Mouse (Mus musculus): ENCODE data around the gene Tmsb15b2. TPM values are rescaled to one million over a fixed set of nuclear protein-coding genes. Genes with fewer than 3 reads are reported as not detected.

Gene Tmsb15b2
- total RNA-seq (2023), result 11.4 to 22.6 TPM (median 19.7 TPM) in 4 replicates

GRCm38 (mm10) chrX:136975397-136975796 is at the start of gene Tmsb15b2:
Tmsb15b2 (minus strand) TSS chrX:136975497.

GRCm38 (mm10) chrX:136992978-136993547 is 17.8 kb upstream of the Tmsb15b2 start, which contains the start of gene Zcchc18:
Zcchc18 (plus strand) TSS chrX:136993155.

DNA sequence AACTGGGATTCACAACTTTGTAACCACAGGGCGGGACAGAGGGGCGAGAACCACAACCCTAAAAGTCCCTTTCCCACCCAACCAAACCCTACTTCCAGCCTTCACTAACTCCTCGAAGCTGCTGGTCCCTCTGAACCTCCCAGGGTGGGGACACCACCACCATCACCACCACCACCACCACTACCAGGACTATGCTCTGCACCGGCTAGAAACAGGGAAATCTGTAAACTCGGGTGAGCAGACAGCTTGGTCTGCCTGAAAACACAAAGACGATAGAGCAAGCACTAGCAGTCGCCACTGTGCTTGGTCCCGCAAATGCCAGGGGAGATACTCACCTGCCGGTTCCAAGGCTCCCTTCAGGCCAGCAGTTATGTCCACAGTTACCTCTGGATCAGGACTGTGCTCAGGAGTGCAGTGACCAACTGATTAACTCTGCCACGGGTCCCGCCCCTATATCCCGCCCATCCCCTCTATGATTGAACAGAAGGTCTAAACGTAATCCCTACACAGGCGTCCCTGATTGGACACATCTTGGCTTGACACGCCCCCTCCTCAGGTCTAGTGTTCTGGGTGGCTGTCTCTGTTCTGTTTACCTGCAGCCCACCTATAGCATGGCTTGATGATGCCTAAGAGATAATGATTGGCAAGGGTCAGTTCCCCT is 1.3 kb upstream of the Tmsb15b2 start, which contains the start of the genes Tmsb15l and Tmsb15b1:
Gene Tmsb15l (minus strand): TSS at position 446 of the 661 bp plus-strand sequence.
Gene Tmsb15b1 (minus strand): TSS at position 451 of the 661 bp plus-strand sequence.

GRCm38 (mm10) chrX:136927031-136927430 is 48.3 kb downstream of the Tmsb15b2 start, which contains the start of gene H2bfm:
H2bfm (plus strand) TSS chrX:136927325.

Other genes starting within 250 kb of the Tmsb15b2 start
- 111 to 140 TPM (median 128 TPM) in 4 replicates for gene Morf4l2, start 231.8 kb downstream of the Tmsb15b2 start, total RNA-seq (2023)
- gene Glra4, start 195.4 kb downstream of the Tmsb15b2 start, total RNA-seq (2023), result not detected in 4 replicates
- gene Plp1, start 152.8 kb downstream of the Tmsb15b2 start, total RNA-seq (2023), result 4.9 to 6.6 TPM (median 5.1 TPM) in 4 replicates
- gene Rab9b, start 106.7 kb downstream of the Tmsb15b2 start, total RNA-seq (2023), result not detected in 4 replicates
- not detected in 4 replicates for gene H2bfm, start 48.2 kb downstream of the Tmsb15b2 start, total RNA-seq (2023)
- 3.0 to 6.6 TPM (median 4.6 TPM) in 3 of 4 replicates, not detected in the other for gene Tmsb15l, start 1.4 kb upstream of the Tmsb15b2 start, total RNA-seq (2023)
- gene Tmsb15b1, start 1.4 kb upstream of the Tmsb15b2 start, total RNA-seq (2023), result 12.6 to 19.7 TPM (median 15.6 TPM) in 4 replicates
- 13.4 to 17.0 TPM (median 13.9 TPM) in 4 replicates for gene Zcchc18, start 17.7 kb upstream of the Tmsb15b2 start, total RNA-seq (2023)
- 29.8 to 43.7 TPM (median 39.6 TPM) in 4 replicates for gene Slc25a53, start 62.8 kb upstream of the Tmsb15b2 start, total RNA-seq (2023)
- gene Fam199x, start 74.1 kb upstream of the Tmsb15b2 start, total RNA-seq (2023), result 6.5 to 7.1 TPM (median 6.8 TPM) in 4 replicates
- gene Esx1, start 146.6 kb upstream of the Tmsb15b2 start, total RNA-seq (2023), result not detected in 4 replicates